Mouse (Mus musculus): ENCODE measurements around the gene Tmem106b. TPM values are rescaled to one million over a fixed set of nuclear protein-coding genes. Genes with fewer than 3 reads are reported as not detected.

The Tmem106b gene
- total RNA-seq, 1 experiment from 2014 or later = 32.1 TPM

GRCm38 (mm10) chr6:13137255-13137654 lies 67.7 kb downstream of the Tmem106b start:
- no peak for ATAC-seq (replicated peaks in 1 of 2; ENCODE audit: insufficient read depth in 1 of 2, low FRiP score in 2 of 2, low TSS enrichment in 1 of 2, low read depth in 1 of 2, poor library complexity in 2 of 2, severe bottlenecking in 2 of 2)

Other genes starting within 250 kb of the Tmem106b start
- not detected in 2 replicates for gene Vwde, start 155.2 kb downstream of the Tmem106b start, total RNA-seq (2017)

Data from hematopoietic stem cell, adult 5-6 weeks (primary cell).